Mouse (Mus musculus) ES-E14 (cell line): ENCODE data around the gene Nrtn. TPM values are rescaled to one million over a fixed set of nuclear protein-coding genes. Genes with fewer than 3 reads are reported as not detected.

Source experiments
- DNase-seq: peaks from one replicate; pipeline ENCODE4 v3.0.0-alpha.2; 2013; ENCODE audit warnings: low read depth, low spot score
- H3K27ac ChIP-seq: 2 replicates; pipeline ENCODE4 v1.5.1; 2012; ENCODE audit warnings: low read depth, mild to moderate bottlenecking, low read length, moderate library complexity, mixed read lengths; ENCODE audit not compliant: poor library complexity, insufficient read depth, severe bottlenecking
- H3K36me3 ChIP-seq: 2 replicates; pipeline ENCODE4 v1.6.1; 2012; ENCODE audit warnings: mild to moderate bottlenecking, low read length, moderate library complexity, mixed read lengths; ENCODE audit not compliant: control insufficient read depth, poor library complexity, insufficient read depth, severe bottlenecking
- H3K4me1 ChIP-seq, 2 experiments: fragments of 150-350 bp in 1 of 2; sonication (generic) in 1 of 2; 2 replicates each; pipeline ENCODE4 v1.6.1; 2012; ENCODE audit warnings: low read length in 2 of 2, mild to moderate bottlenecking in 1 of 2, mixed read lengths in 1 of 2; ENCODE audit not compliant: control insufficient read depth in 2 of 2, insufficient read depth in 2 of 2, poor library complexity in 1 of 2
- H3K4me3 ChIP-seq, 2 experiments: fragments of 150-350 bp in 1 of 2; sonication (generic) in 1 of 2; 2 replicates each; pipeline ENCODE4 v1.5.1; 2012; ENCODE audit warnings: low read length in 2 of 2, low read depth in 1 of 2, mild to moderate bottlenecking in 1 of 2, mixed read lengths in 1 of 2; ENCODE audit not compliant: insufficient read depth in 1 of 2, poor library complexity in 1 of 2, severe bottlenecking in 1 of 2
- H3K9ac ChIP-seq: 2 replicates; pipeline ENCODE4 v1.6.1; 2012; ENCODE audit warnings: low read depth, mild to moderate bottlenecking, low read length, mixed read lengths; ENCODE audit not compliant: poor library complexity, insufficient read depth, severe bottlenecking
- H3K9me3 ChIP-seq: fragments of 150-350 bp; sonication (generic); 2 replicates; pipeline ENCODE4 v1.6.1; 2012; ENCODE audit warnings: low read depth, mild to moderate bottlenecking, low read length; ENCODE audit not compliant: control insufficient read depth, insufficient read depth
- CHD2 ChIP-seq: IDR thresholded peaks from 2 replicates; pipeline ENCODE4 v1.6.1; 2014; ENCODE audit warnings: mild to moderate bottlenecking, low read depth, low read length, inconsistent platforms
- HCFC1 ChIP-seq: IDR thresholded peaks from 2 replicates; pipeline ENCODE4 v1.6.1; 2012; ENCODE audit warnings: low read length, inconsistent platforms, borderline replicate concordance; ENCODE audit not compliant: insufficient read depth
- MAFK ChIP-seq: IDR thresholded peaks from 2 replicates; pipeline ENCODE4 v1.6.1; 2014; ENCODE audit warnings: mild to moderate bottlenecking, low read depth, low read length, inconsistent platforms; ENCODE audit not compliant: insufficient read depth
- ZC3H11A ChIP-seq: IDR thresholded peaks from 2 replicates; pipeline ENCODE4 v1.6.1; 2012; ENCODE audit warnings: low read depth, mild to moderate bottlenecking, inconsistent platforms, low read length, borderline replicate concordance
- ZNF384 ChIP-seq: IDR thresholded peaks from 2 replicates; pipeline ENCODE4 v1.6.1; 2012; ENCODE audit warnings: low read depth, low read length, inconsistent platforms
- in situ Hi-C, 2 experiments: fragments of 600-800 bp; cut with MboI; formaldehyde crosslinking; loops; one replicate each; pipeline ENCODE4 v1.15.1; 2025; ENCODE audit warnings: low sequenced_read_pairs in 2 of 2, inconsistent platforms in 1 of 2; ENCODE audit not compliant: unreplicated experiment in 2 of 2
- total RNA-seq: library from RNA; depleted of rRNA; stranded (reverse); fragments of 300-350 nt; gene quantifications from 2 replicates; pipeline ENCODE4 v1.2.3, GENCODE M21; 2012

Gene Nrtn
- total RNA-seq, 1 experiment: 8.4 TPM

- in situ Hi-C loops: no loop called here
- peaks cover 2 to 12% of the 10 kb centered on the region in 2 experiments; a peak in 3 of 4 replicates for H3K4me1 ChIP-seq
- H3K4me3 ChIP-seq: no peak overlapping the region
- TF ChIP-seq CHD2: no peak
- TF ChIP-seq MAFK: no peak
- no peak for TF ChIP-seq ZNF384
- no peak for DNase-seq
- peaks cover 16% of the 10 kb centered on the region for H3K36me3 ChIP-seq
- H3K9ac ChIP-seq: no peak overlapping the region
- no peak overlapping the region for H3K27ac ChIP-seq
- H3K9me3 ChIP-seq: no peaks in the 10 kb centered on the region
These were observed 41.9 kb upstream of the Nrtn start for GRCm38 (mm10) chr17:56799276-56799675.

GRCm38 (mm10) chr17:56793614-56794319, 36.4 kb upstream of the Nrtn start:
- Histone ChIP-seq H3K27ac (no peak overlapping the region), H3K4me3 (no peak overlapping the region), H3K9me3 (no peaks in the 10 kb centered on the region), H3K4me1 (peaks cover 0 to 2% of the 10 kb centered on the region in 2 experiments; a peak in 2 of 4 replicates), H3K36me3 (peaks cover 11% of the 10 kb centered on the region; the same call in 1 of the 2 replicates), H3K9ac (no peak overlapping the region)
- no peak for DNase-seq
- TF ChIP-seq ZNF384 (no peak), MAFK (no peak), ZC3H11A (no peak), CHD2 (no peak), HCFC1 (no peak)
- in situ Hi-C loops: no loop called here

GRCm38 (mm10) chr17:56792588-56792987, 35.3 kb upstream of the Nrtn start:
- Histone ChIP-seq H3K27ac (no peak overlapping the region), H3K9ac (no peak overlapping the region), H3K4me1 (no peaks in the 10 kb centered on the region; a peak in 1 of 4 replicates), H3K36me3 (peaks cover 11% of the 10 kb centered on the region; the same call in 1 of the 2 replicates), H3K9me3 (no peaks in the 10 kb centered on the region), H3K4me3 (no peak overlapping the region)
- no peak for DNase-seq
- in situ Hi-C loops: no loop called here
- TF ChIP-seq HCFC1: no peak
- no peak for TF ChIP-seq ZC3H11A
- TF ChIP-seq MAFK: no peak
- no peak for TF ChIP-seq ZNF384
- TF ChIP-seq CHD2: no peak

GRCm38 (mm10) chr17:56789286-56789685, 32.0 kb upstream of the Nrtn start:
- DNase-seq: no peak
- Histone ChIP-seq H3K36me3 (peaks cover 33% of the 10 kb centered on the region), H3K4me3 (no peak overlapping the region), H3K9ac (no peak overlapping the region), H3K4me1 (no peaks in the 10 kb centered on the region), H3K9me3 (no peaks in the 10 kb centered on the region), H3K27ac (no peak overlapping the region)
- no peak for TF ChIP-seq MAFK
- TF ChIP-seq HCFC1: no peak
- TF ChIP-seq ZNF384: no peak
- TF ChIP-seq ZC3H11A: no peak
- TF ChIP-seq CHD2: no peak
- in situ Hi-C loops: no loop called here

GRCm38 (mm10) chr17:56788886-56789285, 31.6 kb upstream of the Nrtn start:
- Histone ChIP-seq H3K9ac (no peak overlapping the region), H3K9me3 (no peaks in the 10 kb centered on the region), H3K4me3 (no peak overlapping the region), H3K4me1 (no peaks in the 10 kb centered on the region), H3K36me3 (peaks cover 37% of the 10 kb centered on the region), H3K27ac (no peak overlapping the region)
- no peak for TF ChIP-seq HCFC1
- no peak for TF ChIP-seq ZNF384
- no peak for TF ChIP-seq ZC3H11A
- TF ChIP-seq CHD2: no peak
- no peak for TF ChIP-seq MAFK
- no peak for DNase-seq
- in situ Hi-C loops: no loop called here
